Mouse (Mus musculus) macrophage (primary cell): ENCODE measurements around the gene Hoxd3. TPM values are rescaled to one million over a fixed set of nuclear protein-coding genes. Genes with fewer than 3 reads are reported as not detected.

ENCODE experiments used
- H3K27ac ChIP-seq: fragments of 350-480 bp; formaldehyde crosslinking; 2 replicates; pipeline ENCODE4 v1.9.0; 2021
- H3K36me3 ChIP-seq: fragments of 350-480 bp; formaldehyde crosslinking; 2 replicates; pipeline ENCODE4 v1.9.0; 2021; ENCODE audit errors: inconsistent target
- H3K4me3 ChIP-seq: fragments of 350-480 bp; formaldehyde crosslinking; 2 replicates; pipeline ENCODE4 v1.9.0; 2021; ENCODE audit errors: inconsistent target
- H3K79me2 ChIP-seq: fragments of 350-480 bp; formaldehyde crosslinking; 2 replicates; pipeline ENCODE4 v1.9.0; 2021; ENCODE audit errors: inconsistent target
- WGBS: methylation state at CpG from one replicate; pipeline ENCODE4 v1.1.7; 2026; ENCODE audit warnings: inconsistent platforms; ENCODE audit not compliant: missing documents; 5-methylcytosine and 5-hydroxymethylcytosine counted together
- polyA plus RNA-seq: library from polyadenylated mRNA; stranded (reverse); fragments of 250-400 nt; gene quantifications from 3 replicates; pipeline ENCODE4 v1.2.4, GENCODE M21; 2018; ENCODE audit warnings: inconsistent platforms

The Hoxd3 gene
- polyA plus RNA-seq, 1 experiment from 2014 or later = not detected

GRCm38 (mm10) chr2:74721882-74722281 is 10.2 kb downstream of the Hoxd3 start:
- H3K4me3 ChIP-seq = no peak overlapping the region
- no peaks in the 10 kb centered on the region for H3K36me3 ChIP-seq
- WGBS = 17% methylated on average over 6 of the region's 6 CpGs

GRCm38 (mm10) chr2:74722949-74723348 is 11.2 kb downstream of the Hoxd3 start:
- Histone ChIP-seq H3K27ac (no peak overlapping the region), H3K4me3 (no peak overlapping the region), H3K36me3 (no peaks in the 10 kb centered on the region), H3K79me2 (no peaks in the 10 kb centered on the region)
- WGBS = 35% methylated on average over 8 of the region's 8 CpGs

More at GRCm38 (mm10) chr2:74721882-74722281, 10.2 kb downstream of the Hoxd3 start:
- H3K79me2 ChIP-seq = no peaks in the 10 kb centered on the region
- no peak overlapping the region for H3K27ac ChIP-seq

GRCm38 (mm10) chr2:74724244-74725015 is 12.7 kb downstream of the Hoxd3 start:
- Histone ChIP-seq H3K36me3 (no peaks in the 10 kb centered on the region), H3K27ac (no peak overlapping the region), H3K4me3 (no peak overlapping the region), H3K79me2 (no peaks in the 10 kb centered on the region)
- 65% methylated on average over 7 of the region's 7 CpGs for WGBS

GRCm38 (mm10) chr2:74725171-74725570 is 13.4 kb downstream of the Hoxd3 start:
- 82% methylated on average over 17 of the region's 17 CpGs for WGBS
- no peaks in the 10 kb centered on the region for H3K79me2 ChIP-seq
- no peak overlapping the region for H3K27ac ChIP-seq
- H3K36me3 ChIP-seq = no peaks in the 10 kb centered on the region
- H3K4me3 ChIP-seq = no peak overlapping the region

- no peaks in the 10 kb centered on the region for H3K79me2 ChIP-seq
- WGBS = 57% methylated on average over 5 of the region's 5 CpGs
- no peak within 1 kb of the TSS for H3K27ac ChIP-seq
- no peak within 1 kb of the TSS for H3K4me3 ChIP-seq
- H3K36me3 ChIP-seq = no peaks in the 10 kb centered on the region
Observed at GRCm38 (mm10) chr2:74726551-74726950, 14.8 kb downstream of the Hoxd3 start, which contains the start of gene Gm28230. Gene Gm28230, plus strand, starts transcription at chr2:74726728.

- Histone ChIP-seq H3K79me2 (no peaks in the 10 kb centered on the region), H3K27ac (no peak overlapping the region), H3K4me3 (no peak overlapping the region), H3K36me3 (no peaks in the 10 kb centered on the region)
- 11% methylated on average over 43 of the region's 43 CpGs for WGBS
Observed at GRCm38 (mm10) chr2:74726973-74727639, 15.4 kb downstream of the Hoxd3 start.

- WGBS = 22% methylated on average over 25 of the region's 25 CpGs
- H3K36me3 ChIP-seq = no peaks in the 10 kb centered on the region
- H3K27ac ChIP-seq = no peak overlapping the region
- H3K4me3 ChIP-seq = no peak overlapping the region
- H3K79me2 ChIP-seq = no peaks in the 10 kb centered on the region
Observed at GRCm38 (mm10) chr2:74727640-74728302, 16.0 kb downstream of the Hoxd3 start.

GRCm38 (mm10) chr2:74728303-74728680 is 16.6 kb downstream of the Hoxd3 start:
- no peak overlapping the region for H3K4me3 ChIP-seq
- no peaks in the 10 kb centered on the region for H3K79me2 ChIP-seq
- no peak overlapping the region for H3K27ac ChIP-seq
- WGBS = 71% methylated on average over 12 of the region's 13 CpGs
- no peaks in the 10 kb centered on the region for H3K36me3 ChIP-seq

GRCm38 (mm10) chr2:74730331-74730730 is 18.6 kb downstream of the Hoxd3 start:
- Histone ChIP-seq H3K4me3 (no peak overlapping the region), H3K79me2 (no peaks in the 10 kb centered on the region), H3K27ac (no peak overlapping the region), H3K36me3 (no peaks in the 10 kb centered on the region)
- 78% methylated on average over 8 of the region's 8 CpGs for WGBS

- no peak overlapping the region for H3K4me3 ChIP-seq
- no peak overlapping the region for H3K27ac ChIP-seq
- no peaks in the 10 kb centered on the region for H3K79me2 ChIP-seq
- no peaks in the 10 kb centered on the region for H3K36me3 ChIP-seq
Observed at GRCm38 (mm10) chr2:74731055-74731454, 19.3 kb downstream of the Hoxd3 start.

GRCm38 (mm10) chr2:74731799-74732512 is 20.2 kb downstream of the Hoxd3 start:
- WGBS = 44% methylated on average over 9 of the region's 9 CpGs
- Histone ChIP-seq H3K27ac (no peak overlapping the region), H3K4me3 (no peak overlapping the region), H3K79me2 (no peaks in the 10 kb centered on the region), H3K36me3 (no peaks in the 10 kb centered on the region)

- WGBS = 4% methylated on average over 52 of the region's 52 CpGs
- no peaks in the 10 kb centered on the region for H3K36me3 ChIP-seq
- H3K79me2 ChIP-seq = no peaks in the 10 kb centered on the region
- no peak overlapping the region for H3K4me3 ChIP-seq
- H3K27ac ChIP-seq = no peak overlapping the region
Observed at GRCm38 (mm10) chr2:74732513-74733316, 21.0 kb downstream of the Hoxd3 start.

- 5% methylated on average over 16 of the region's 16 CpGs for WGBS
- H3K79me2 ChIP-seq = no peaks in the 10 kb centered on the region
- H3K4me3 ChIP-seq = no peak overlapping the region
- H3K27ac ChIP-seq = no peak overlapping the region
- H3K36me3 ChIP-seq = no peaks in the 10 kb centered on the region
Observed at GRCm38 (mm10) chr2:74733317-74733661, 21.6 kb downstream of the Hoxd3 start.

- Histone ChIP-seq H3K79me2 (no peaks in the 10 kb centered on the region), H3K27ac (no peak overlapping the region), H3K4me3 (no peak overlapping the region), H3K36me3 (no peaks in the 10 kb centered on the region)
- 7% methylated on average over 6 of the region's 6 CpGs for WGBS
Observed at GRCm38 (mm10) chr2:74733765-74734164, 22.0 kb downstream of the Hoxd3 start.
